Mouse (Mus musculus): ENCODE results near the gene Btbd9.

Gene Btbd9

DNA sequence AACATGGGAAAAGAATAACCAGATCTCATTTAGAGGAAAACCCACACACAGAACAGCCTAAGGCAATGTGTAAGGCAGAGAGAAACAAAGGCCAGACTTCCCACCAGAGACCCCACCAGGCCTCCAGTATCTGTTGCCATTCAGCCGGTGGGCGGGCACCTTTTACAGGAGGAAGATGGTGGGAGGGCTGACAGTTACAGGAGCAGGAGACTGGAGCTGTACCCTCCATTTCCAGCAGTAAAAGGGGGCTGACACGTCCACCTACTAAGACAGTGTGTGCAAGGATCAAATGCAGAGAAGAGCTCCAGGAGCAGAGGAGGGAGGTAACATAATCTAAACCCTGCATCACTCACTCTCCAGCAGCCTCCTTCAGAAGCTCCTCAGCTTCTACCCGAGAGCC is 123.0 kb downstream of the Btbd9 start:
- no peak for DNase-seq (ENCODE audit: low read depth, low spot score)

DNA sequence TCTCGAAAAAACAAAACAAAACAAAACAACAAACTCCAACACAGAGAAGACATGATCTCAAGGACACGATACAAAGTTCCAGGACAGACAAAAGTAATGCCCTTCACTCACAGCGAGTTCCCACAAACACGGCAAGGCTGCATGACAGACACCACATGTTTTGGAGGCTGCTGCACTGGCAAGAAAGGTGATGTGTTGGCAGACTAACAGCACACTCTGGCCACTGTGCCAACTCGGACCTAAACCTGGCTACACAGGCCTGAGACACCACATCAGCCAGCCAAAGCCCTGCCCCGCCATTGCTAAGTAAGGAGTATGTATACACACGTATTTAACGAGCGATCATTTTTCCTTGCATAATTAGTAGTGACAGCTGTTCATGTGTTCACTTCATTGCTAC is 123.9 kb downstream of the Btbd9 start:
- no peak for DNase-seq (ENCODE audit: low read depth, low spot score)

DNA sequence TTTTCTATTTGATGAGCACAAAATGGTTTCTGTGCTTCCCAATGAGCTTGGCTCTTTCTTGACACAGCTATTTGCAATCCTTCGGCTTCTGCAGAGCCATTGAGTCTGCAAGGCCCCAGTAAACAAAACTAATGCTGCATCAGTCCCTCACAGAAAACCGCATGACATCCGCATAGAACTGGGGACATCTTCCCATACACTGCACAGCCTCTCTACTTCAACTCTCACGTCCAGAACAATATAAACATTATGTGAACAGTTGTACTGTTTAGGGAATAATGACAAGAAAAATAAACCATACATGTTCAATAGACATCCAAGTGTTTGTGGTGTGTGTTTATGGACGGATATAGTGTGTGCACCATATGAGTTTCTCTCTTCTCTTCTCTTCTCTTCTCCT is 127.7 kb downstream of the Btbd9 start:
- DNase-seq (ENCODE audit: low read depth, low spot score), result no peak

DNA sequence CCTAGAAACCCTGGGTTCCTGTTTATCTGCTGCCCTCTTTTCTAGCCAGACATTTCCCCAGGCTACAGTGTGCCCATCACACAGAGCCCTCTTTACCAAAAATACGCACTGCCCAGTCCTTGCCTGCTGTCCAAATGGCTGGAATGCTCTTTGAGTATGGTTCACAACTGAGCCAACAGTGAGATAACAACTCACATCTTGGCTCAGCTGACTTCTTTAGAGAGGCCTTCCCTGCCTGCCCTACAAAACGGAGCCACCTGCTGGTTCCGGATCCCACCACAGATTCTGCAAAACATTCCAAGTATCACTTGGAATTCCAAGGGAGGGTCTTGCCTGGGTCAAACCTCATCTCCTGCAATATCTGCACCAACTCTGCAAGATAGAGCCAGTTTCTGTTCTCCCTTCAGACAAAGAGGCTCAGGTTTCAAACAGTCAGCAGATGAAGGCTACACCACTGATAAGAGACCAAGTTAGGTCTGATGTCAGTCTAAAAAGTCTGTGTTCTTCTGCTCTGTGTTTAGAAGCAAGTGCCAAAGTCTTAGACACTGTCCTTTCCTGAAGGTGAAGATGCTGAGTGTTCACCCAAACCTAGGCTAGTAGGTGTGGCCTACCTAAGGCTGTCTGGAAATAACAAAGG is 130.4 kb downstream of the Btbd9 start:
- no peak for DNase-seq (ENCODE audit: low read depth, low spot score)

DNA sequence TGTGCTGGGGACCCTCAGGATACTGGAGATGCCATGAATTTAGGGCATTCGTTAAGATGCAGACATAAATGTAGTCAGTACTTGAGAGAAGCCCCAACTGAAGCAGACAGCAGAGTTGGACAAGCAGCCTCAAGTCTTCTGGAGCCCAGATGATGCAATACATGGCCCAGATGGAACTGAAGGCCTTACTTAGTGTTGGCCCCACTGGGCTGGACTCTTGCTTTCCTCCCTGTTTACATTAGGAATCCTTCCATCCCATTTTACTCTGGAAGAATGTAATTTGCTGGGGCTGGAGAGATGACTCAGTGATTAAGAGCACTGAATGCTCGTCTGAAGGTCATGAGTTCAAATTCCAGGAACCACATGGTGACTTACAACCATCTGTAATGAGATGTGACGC is 136.6 kb downstream of the Btbd9 start:
- no peak for DNase-seq (ENCODE audit: low read depth, low spot score)

DNA sequence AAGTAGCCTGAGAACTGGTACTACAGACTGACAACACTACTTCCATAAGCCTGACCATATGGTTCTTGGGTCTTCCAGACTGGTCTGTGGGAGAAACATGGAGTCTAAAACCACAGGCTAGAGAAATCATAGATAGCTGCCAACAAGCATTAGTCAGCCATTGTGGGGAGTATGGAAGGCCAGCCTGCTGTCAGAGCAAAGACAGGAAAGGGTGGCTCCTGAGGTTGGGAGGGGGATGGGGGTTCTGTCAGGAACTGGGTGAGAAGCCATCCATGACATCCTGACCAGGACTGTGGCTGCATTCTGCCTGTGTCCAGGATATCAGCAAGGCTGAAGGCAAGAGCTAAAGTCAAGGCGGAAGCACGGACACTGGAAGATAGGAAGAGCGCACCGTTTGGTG is 137.5 kb downstream of the Btbd9 start:
- DNase-seq (ENCODE audit: low read depth, low spot score), result no peak

DNA sequence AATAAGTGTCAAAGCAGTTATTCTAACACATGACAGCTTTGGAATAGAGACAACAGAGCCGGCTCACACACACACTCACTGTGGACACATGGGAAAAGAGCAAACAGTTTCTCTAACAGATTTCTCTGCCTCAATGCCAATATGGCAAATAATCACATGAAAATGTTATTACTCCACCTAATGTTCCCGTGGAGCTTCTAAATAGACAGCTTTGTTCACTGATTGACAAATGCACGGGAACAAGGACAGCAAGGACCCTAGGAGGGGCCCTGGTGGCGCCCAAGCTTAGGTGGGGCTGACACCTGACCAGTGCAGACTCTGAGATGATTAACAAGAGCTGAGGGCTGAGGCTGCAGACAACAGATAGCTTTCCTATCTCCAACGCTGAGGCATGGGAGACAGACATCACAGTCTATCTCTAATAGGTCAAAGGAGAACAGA is 140.2 kb downstream of the Btbd9 start:
- no peak for DNase-seq (ENCODE audit: low read depth, low spot score)

DNA sequence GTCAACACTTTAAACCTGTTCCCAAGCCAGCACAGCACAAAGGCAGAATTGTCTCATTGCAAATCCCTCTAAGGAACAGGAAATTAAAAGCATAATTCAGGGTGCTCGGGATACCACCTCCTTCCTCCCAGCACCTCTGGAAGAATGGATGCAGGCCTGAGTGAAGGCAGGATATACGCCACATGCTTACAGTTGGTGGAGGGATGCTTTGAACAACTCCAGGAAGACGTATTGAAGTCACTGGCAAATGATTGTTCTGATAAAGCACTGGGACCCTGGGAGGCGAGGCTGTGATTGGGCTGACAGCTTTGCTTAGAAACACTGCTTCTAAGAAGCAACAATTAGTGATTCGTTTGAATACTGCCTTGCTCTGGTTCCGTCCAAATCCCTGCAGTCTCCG is 140.8 kb downstream of the Btbd9 start:
- no peak for DNase-seq (ENCODE audit: low read depth, low spot score)

DNA sequence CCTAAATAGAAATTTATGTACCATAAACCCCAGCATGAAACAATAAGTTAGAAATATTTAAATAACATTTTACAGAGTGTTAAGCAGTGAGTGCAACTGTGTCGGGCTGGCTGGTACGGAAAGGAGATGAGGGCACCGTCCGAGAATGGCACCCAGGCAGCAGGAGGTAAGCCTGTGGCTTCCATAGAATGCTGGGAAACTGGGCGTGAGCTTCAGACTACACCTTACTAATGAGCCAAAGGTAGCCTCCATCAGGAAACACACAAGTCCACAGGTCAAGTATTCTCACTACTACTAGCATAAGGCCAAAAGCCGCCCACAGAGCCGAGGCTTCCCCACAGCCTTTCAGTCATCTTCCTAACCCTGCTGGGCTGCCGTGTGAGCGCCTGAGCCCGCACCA is 144.2 kb downstream of the Btbd9 start:
- DNase-seq (ENCODE audit: low read depth, low spot score), result no peak

DNA sequence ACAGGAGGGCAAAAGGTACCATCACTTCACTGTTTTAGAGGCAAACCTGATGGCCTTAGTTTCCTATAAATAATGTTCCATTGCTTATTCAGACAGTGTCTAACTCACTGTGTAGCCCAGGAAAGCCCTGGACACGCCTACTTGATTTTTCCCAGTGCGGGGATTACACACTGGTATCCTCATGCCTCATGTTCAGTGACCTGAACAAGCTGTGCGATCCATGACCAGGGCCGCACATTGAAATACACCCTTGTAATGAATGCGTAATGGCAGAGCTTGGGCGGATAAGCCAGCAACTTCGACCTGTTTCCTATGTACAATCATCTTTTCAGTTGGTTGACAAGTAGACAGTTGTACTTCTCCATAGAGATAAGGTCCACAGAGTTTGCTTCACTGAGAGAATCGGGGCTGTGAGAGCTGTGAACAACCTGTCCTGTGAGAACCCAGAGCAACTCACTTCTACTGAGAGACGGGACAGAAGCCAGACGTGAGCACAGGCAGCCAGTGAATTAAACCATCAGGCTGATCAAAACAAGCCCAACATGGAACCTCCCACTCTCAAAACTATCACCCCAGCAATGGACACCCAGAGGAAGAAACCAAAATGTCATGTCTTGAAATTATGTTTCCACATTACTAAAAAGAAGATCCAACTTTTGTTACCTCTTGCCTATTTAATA is 145.2 kb downstream of the Btbd9 start:
- DNase-seq (ENCODE audit: low read depth, low spot score), result no peak

DNA sequence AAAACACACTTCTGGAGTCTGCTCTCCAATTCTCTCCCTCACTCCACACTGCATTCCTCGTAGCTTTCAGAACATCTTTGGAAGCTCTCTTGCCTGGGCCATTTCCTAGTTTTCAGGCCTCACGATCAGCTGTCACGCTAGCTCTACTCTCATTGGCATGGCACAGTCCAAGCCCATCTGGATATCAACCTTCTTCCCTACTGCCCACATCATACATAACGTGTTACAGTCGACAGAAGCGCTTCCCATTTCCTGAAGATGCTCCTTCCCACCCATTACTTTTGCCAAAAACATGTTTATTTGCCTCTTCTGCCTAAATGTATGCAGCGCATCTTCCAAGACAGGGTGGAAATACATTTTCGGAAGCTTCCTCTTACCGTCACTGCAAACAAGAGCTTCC is 147.6 kb downstream of the Btbd9 start:
- no peak for DNase-seq (ENCODE audit: low read depth, low spot score)

DNA sequence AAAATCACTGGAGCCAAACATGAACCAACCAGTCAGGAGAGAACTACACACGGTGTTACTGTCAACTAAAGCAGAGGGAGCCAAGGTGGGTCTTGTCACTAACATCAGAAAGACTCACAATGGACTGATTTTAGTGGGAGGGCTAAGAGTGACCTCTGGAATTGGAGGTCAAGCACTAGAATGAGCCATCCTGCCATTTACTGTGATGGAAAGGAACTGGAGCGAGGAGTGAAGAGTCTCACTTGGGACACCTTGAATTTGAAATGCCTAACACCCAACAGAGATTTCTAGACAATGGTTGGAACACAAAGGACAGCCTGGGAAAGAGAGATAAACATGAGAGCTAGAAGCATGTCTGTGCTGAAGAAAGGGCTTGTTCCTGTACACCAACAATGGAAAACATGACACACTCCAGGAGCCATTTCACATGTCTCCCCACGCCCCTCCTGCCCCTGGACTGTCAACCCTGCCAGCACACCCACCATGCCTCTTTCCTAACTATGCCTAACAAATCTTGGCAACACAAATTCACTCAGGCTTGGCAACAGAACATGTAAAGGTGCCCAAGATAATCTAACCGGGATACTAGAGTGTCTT is 152.9 kb downstream of the Btbd9 start:
- no peak for DNase-seq (ENCODE audit: low read depth, low spot score)

DNA sequence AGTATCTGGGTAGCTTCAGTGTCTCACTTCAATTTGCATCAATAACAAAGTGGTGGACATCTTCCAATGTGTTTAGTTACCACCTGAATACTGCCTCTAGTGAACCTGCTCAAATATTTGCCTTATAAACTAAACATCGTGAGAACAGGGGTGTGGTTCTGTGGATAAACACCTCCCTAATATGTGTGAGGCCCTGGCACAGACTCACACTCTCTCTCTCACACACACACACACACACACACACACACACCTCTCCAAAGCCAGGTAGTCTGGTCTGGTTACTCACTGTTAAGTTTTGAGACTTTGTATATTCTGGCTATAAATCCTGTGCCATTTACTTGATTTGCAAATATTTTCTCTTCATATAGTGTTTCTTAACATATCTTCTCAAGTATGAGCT is 154.0 kb downstream of the Btbd9 start:
- no peak for DNase-seq (ENCODE audit: low read depth, low spot score)

DNA sequence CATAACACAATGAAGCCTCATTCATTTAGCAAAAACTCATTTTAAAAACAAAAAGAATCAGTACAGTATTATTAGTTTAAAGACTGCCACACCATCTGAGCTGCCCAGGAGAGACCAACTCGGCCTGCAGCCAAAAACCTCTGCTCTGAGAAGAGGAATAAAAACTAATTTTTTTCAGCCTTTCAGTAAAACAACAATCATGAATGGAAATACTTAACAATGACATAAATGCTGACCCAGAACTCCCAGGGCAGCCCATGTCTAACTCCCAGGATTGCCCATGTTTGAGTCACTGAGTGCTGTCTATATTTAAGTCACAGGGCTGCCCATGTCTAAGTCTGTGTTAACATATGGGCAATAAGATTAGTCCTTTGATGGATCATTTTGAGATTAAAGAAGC is 155.0 kb downstream of the Btbd9 start:
- no peak for DNase-seq (ENCODE audit: low read depth, low spot score)

DNA sequence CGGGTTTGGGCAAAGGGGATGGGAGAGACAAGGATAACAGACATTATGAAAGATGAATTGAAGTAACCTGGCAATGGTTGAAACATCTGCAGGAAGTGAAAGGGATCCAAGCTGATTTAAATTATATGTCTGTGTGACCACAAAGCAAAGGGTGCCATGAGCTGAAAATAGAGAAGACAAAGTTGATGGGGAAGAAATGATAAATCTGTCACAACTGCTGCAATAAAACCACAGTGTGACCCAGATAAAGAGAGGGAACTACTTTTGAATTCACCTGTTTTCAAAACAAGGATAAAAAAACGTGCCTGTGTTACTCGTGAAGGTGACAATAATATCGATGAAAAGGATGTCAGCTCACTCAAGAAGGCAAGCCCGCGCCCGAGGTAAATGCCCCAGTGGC is 156.8 kb downstream of the Btbd9 start:
- DNase-seq (ENCODE audit: low read depth, low spot score), result no peak

DNA sequence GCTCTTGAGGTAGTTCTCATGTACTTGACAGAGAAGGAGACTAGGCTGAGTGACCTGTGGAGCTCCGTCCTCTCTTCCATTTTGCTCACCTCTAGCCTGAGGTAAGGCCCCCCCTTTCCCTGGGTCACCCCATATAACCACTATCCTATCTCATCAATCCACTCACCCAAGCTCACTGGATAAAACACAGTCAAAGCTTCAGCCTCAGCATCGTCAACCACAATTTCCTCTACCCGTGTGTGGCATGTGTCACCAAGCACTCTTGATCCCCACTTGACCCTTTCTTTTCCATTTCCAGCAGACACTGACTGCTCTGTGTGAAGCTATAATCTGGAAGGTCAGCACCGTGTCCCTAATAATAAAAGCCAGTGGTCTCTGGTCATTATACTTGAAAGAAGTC is 157.8 kb downstream of the Btbd9 start:
- DNase-seq (ENCODE audit: low read depth, low spot score), result no peak

DNA sequence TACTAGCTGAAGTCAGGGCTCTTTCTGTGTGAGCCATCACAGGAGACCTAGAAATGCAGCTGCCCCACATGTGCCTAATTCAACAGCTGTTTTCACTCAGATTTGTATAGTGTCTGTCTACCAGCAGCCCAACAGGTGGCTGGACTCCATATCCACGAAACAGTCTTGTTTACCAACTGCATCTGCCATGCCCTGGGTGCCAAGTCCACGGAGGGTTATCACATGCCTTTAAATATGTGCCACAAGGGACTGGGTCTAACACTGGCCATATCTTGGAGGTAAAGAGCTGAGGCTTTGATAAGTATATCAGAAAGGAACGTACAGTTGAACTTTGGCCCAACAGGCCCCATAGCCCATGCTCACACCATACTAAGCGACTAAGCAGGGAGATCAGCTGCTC is 159.2 kb downstream of the Btbd9 start:
- no peak for DNase-seq (ENCODE audit: low read depth, low spot score)

DNA sequence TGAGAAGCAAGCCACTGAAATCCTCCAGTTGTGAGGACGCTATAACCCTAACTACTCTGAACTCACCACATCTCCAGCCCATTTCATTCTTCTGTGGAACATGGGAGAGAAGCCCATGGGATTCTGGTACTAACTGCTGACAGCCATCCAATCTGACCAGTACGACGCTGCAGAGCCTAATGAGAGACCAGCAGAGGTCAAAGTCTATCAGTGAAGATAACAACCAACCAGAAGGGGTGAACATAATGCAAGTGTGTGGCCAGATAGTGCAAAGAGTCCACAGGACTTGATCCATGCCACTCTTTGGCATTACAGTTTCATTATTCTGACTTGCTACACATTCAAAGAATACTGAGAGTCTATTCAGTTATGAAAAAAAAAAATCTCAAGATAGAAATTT is 160.6 kb downstream of the Btbd9 start:
- no peak for DNase-seq (ENCODE audit: low read depth, low spot score)

DNA sequence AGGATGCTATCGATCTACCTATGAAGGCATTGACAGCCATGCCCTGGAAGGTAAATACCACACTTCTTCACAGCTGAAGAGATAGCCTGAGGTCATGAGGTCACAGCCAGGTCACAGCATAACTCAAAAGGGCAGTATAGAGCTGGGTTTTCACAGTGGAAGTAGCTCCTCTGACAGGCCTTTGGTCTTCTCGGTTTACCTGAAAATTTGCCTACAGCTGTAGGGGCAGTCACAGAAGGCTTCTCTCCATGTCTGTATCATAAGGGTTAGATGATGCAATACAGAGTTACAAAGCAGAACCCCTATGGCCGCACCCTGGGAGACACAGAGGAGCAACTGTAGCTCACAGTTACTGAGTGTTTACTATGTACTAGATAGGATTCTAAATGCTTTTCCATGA is 163.3 kb downstream of the Btbd9 start:
- DNase-seq (ENCODE audit: low read depth, low spot score), result no peak

DNA sequence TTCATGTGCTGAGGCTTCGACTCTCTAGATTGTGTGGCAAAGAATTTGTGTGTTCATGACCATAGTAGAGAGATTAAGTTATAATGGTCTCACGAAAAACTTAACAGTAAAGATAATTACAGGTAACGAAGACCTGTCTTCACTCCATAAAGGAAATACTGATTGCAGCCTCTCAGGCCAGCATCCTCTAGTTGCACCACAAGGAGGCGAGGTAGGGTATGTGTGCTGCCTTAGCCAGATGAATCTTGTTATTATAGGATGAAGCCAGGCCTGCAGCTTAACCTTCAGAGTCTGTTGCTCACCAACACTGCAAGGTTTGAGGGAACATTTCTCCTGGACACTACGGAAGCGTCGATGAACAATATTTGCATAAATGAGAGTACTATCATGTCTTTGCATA is 170.3 kb downstream of the Btbd9 start:
- DNase-seq (ENCODE audit: low read depth, low spot score), result no peak

DNA sequence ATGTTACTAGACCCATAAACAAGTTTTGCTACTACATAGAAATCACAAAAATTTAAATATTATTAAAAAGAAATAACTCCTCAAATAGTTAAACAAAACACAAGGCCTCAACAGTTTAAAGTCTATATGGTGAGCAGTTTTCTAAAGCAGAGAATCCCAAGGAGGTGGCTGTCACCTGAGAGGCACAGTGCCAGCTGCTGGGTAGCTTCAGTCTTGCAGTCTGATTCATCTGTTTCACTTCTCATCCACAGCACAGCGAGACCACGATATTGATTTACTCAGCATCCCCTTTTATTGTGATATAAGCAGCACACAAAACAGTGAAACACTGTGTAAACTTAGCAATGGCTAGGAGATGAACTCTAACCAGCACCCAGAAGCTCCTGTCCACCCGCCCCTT is 173.4 kb downstream of the Btbd9 start:
- DNase-seq (ENCODE audit: low read depth, low spot score), result no peak

DNA sequence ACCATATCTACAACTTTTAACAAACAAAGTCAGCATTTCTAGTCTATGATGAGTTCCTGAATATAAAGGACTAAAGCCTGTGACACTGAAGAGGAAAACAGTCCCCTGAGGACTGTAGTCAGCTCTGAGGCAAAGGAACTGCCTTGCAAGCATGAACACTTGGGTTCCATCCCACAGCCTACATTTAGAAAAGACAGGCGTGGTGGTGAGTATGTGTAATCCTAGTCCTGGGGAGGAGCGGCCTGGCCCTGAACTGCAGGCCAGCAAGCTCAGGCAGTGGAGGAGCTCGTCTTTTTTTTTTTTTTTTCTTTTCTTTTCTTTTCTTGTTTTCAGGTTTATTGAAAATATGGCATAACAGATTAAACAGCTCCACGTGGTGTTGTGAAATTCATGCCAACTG is 181.0 kb downstream of the Btbd9 start:
- DNase-seq (ENCODE audit: low read depth, low spot score), result no peak

DNA sequence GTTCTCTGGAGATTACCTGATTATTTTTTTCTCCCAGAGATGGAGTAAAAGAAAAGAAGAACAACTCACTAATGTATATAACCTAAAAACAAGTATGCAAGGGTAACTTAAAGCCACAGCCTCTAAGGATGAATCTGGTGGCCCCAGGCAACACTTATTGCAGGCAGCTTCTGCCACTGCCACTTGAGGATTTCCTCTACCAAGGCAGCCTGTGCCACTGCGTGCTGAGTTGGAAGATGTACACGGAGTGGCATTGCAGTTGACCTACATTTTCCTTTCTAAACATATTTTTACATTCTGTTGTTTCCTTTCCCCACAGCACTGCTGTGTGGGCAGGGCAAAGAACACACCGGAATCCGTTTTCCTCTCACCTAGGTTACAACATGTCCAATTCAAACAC is 184.3 kb downstream of the Btbd9 start:
- DNase-seq (ENCODE audit: low read depth, low spot score), result no peak

All from CD4-positive, CD25-positive, alpha-beta regulatory T cell, adult 2 months (primary cell).